Mouse (Mus musculus): Measurements from ENCODE around the gene Fam178b. TPM values are rescaled to one million over a fixed set of nuclear protein-coding genes. Genes with fewer than 3 reads are reported as not detected.

The Fam178b gene
- total and polyA plus RNA-seq, 2 experiments from 2014 or later = not detected

GRCm38 (mm10) chr1:36552506-36552905, 130.5 kb downstream of the Fam178b start:
- no peak for DNase-seq
- Histone ChIP-seq H3K27ac (ENCODE audit: low read depth, low read length) (no peak overlapping the region), H3K4me3 (ENCODE audit: low read depth, low read length) (no peak overlapping the region), H3K4me2 (ENCODE audit: low read depth) (no peak overlapping the region), H3K4me1 (ENCODE audit: insufficient read depth) (peaks cover 14% of the 10 kb centered on the region), H3K9me3 (ENCODE audit: low read length) (no peaks in the 10 kb centered on the region), H3K27me3 (ENCODE audit: insufficient read depth, low read length) (no peaks in the 10 kb centered on the region), H3K36me3 (ENCODE audit: insufficient read depth) (peaks cover 71% of the 10 kb centered on the region), H3K9ac (no peak overlapping the region)
- TF ChIP-seq CTCF (IDR thresholded peaks at IDR 0.05; ENCODE audit: low read depth) = no peak
- WGBS = 80% methylated on average over 16 of the region's 16 CpGs
- no peak for ATAC-seq

- 88% methylated on average over 17 of the region's 17 CpGs for WGBS
Measured at GRCm38 (mm10) chr1:36551904-36552303, 131.1 kb downstream of the Fam178b start.

GRCm38 (mm10) chr1:36550075-36550863, 132.7 kb downstream of the Fam178b start:
- Histone ChIP-seq H3K9ac (no peak overlapping the region), H3K4me1 (ENCODE audit: insufficient read depth) (peaks cover 9% of the 10 kb centered on the region; the same call in 1 of the 2 replicates), H3K4me2 (ENCODE audit: low read depth) (no peak overlapping the region), H3K27me3 (ENCODE audit: insufficient read depth, low read length) (no peaks in the 10 kb centered on the region), H3K4me3 (ENCODE audit: low read depth, low read length) (no peak overlapping the region), H3K9me3 (ENCODE audit: low read length) (no peaks in the 10 kb centered on the region), H3K27ac (ENCODE audit: low read depth, low read length) (no peak overlapping the region), H3K36me3 (ENCODE audit: insufficient read depth) (peaks cover 71% of the 10 kb centered on the region)
- DNase-seq (no peak), ATAC-seq (no peak)
- TF ChIP-seq CTCF (IDR thresholded peaks at IDR 0.05; ENCODE audit: low read depth) = no peak
- 80% methylated on average over 20 of the region's 20 CpGs for WGBS

More at GRCm38 (mm10) chr1:36551904-36552303, 131.1 kb downstream of the Fam178b start:
- ATAC-seq (no peak), DNase-seq (no peak)
- Histone ChIP-seq H3K4me2 (ENCODE audit: low read depth) (no peak overlapping the region), H3K36me3 (ENCODE audit: insufficient read depth) (peaks cover 71% of the 10 kb centered on the region), H3K9ac (no peak overlapping the region), H3K9me3 (ENCODE audit: low read length) (no peaks in the 10 kb centered on the region), H3K27me3 (ENCODE audit: insufficient read depth, low read length) (no peaks in the 10 kb centered on the region), H3K4me1 (ENCODE audit: insufficient read depth) (peaks cover 17% of the 10 kb centered on the region), H3K4me3 (ENCODE audit: low read depth, low read length) (no peak overlapping the region), H3K27ac (ENCODE audit: low read depth, low read length) (no peak overlapping the region)
- TF ChIP-seq CTCF (IDR thresholded peaks at IDR 0.05; ENCODE audit: low read depth) = 0 out of 2 replicates have a peak, but pooled peaks have one; percentile 4

GRCm38 (mm10) chr1:36549491-36549890, 133.5 kb downstream of the Fam178b start:
- Histone ChIP-seq H3K4me3 (ENCODE audit: low read depth, low read length) (no peak overlapping the region), H3K27me3 (ENCODE audit: insufficient read depth, low read length) (no peaks in the 10 kb centered on the region)

GRCm38 (mm10) chr1:36548771-36549170, 134.2 kb downstream of the Fam178b start:
- ATAC-seq = no peak
- H3K4me3 ChIP-seq (ENCODE audit: low read depth, low read length) = no peak overlapping the region
- H3K9me3 ChIP-seq (ENCODE audit: low read length) = no peaks in the 10 kb centered on the region
- H3K27me3 ChIP-seq (ENCODE audit: insufficient read depth, low read length) = no peaks in the 10 kb centered on the region
- DNase-seq = no peak
- H3K4me1 ChIP-seq (ENCODE audit: insufficient read depth) = peaks cover 4% of the 10 kb centered on the region; the same call in 1 of the 2 replicates
- H3K36me3 ChIP-seq (ENCODE audit: insufficient read depth) = peaks cover 56% of the 10 kb centered on the region
- no peak overlapping the region for H3K4me2 ChIP-seq (ENCODE audit: low read depth)
- H3K9ac ChIP-seq = no peak overlapping the region
- 56% methylated on average over 8 of the region's 8 CpGs for WGBS
- TF ChIP-seq CTCF (IDR thresholded peaks at IDR 0.05; ENCODE audit: low read depth) = no peak
- no peak overlapping the region for H3K27ac ChIP-seq (ENCODE audit: low read depth, low read length)

More at GRCm38 (mm10) chr1:36549491-36549890, 133.5 kb downstream of the Fam178b start:
- peaks cover 4% of the 10 kb centered on the region; the same call in 1 of the 2 replicates for H3K4me1 ChIP-seq (ENCODE audit: insufficient read depth)
- DNase-seq (no peak), ATAC-seq (no peak)
- H3K27ac ChIP-seq (ENCODE audit: low read depth, low read length) = no peak overlapping the region
- 87% methylated on average over 18 of the region's 18 CpGs for WGBS
- H3K36me3 ChIP-seq (ENCODE audit: insufficient read depth) = peaks cover 63% of the 10 kb centered on the region
- no peak overlapping the region for H3K9ac ChIP-seq
- no peak for TF ChIP-seq CTCF (IDR thresholded peaks at IDR 0.05; ENCODE audit: low read depth)
- no peak overlapping the region for H3K4me2 ChIP-seq (ENCODE audit: low read depth)
- no peaks in the 10 kb centered on the region for H3K9me3 ChIP-seq (ENCODE audit: low read length)

- peak overlapping the region; percentile 39; the same call in 1 of the 2 replicates for H3K9ac ChIP-seq
- no peak overlapping the region for H3K4me3 ChIP-seq (ENCODE audit: low read depth, low read length)
- ATAC-seq (no peak), DNase-seq (peak; percentile 40)
- H3K4me1 ChIP-seq (ENCODE audit: insufficient read depth) = peaks cover 4% of the 10 kb centered on the region; the same call in 1 of the 2 replicates
- peaks cover 49% of the 10 kb centered on the region for H3K36me3 ChIP-seq (ENCODE audit: insufficient read depth)
- H3K9me3 ChIP-seq (ENCODE audit: low read length) = no peaks in the 10 kb centered on the region
- H3K4me2 ChIP-seq (ENCODE audit: low read depth) = no peak overlapping the region
- 22% methylated on average over 9 of the region's 9 CpGs for WGBS
- H3K27me3 ChIP-seq (ENCODE audit: insufficient read depth, low read length) = no peaks in the 10 kb centered on the region
- no peak for TF ChIP-seq CTCF (IDR thresholded peaks at IDR 0.05; ENCODE audit: low read depth)
- peak overlapping the region; percentile 54; the same call in 1 of the 2 replicates for H3K27ac ChIP-seq (ENCODE audit: low read depth, low read length)
Measured at GRCm38 (mm10) chr1:36547981-36548598, 134.9 kb downstream of the Fam178b start.

Data from forebrain, postnatal 0 days (tissue).